Mouse (Mus musculus) embryonic facial prominence, embryonic 11.5 days (tissue): ENCODE results near the gene Dapk1. TPM values are rescaled to one million over a fixed set of nuclear protein-coding genes. Genes with fewer than 3 reads are reported as not detected.

Experiments
- polyA plus RNA-seq: library from polyadenylated mRNA; unstranded; fragments of >200 nt; fragmentation: Nextera tagmentation; extraction: Ambion mirVana; gene quantifications from 2 replicates; pipeline ENCODE4 v1.2.1, GENCODE M21; 2014

Gene Dapk1
- polyA plus RNA-seq, 1 experiment from 2014 or later, result 15.1 TPM

Other genes with a start within 250 kb of the Dapk1 start
- gene BC051665, start 184.4 kb downstream of the Dapk1 start, polyA plus RNA-seq, result not detected in 2 replicates
- gene Ctsll3, start 200.9 kb downstream of the Dapk1 start, polyA plus RNA-seq, result not detected in 2 replicates